Mouse (Mus musculus): ENCODE data around the gene E130311K13Rik.

E130311K13Rik gene

GRCm38 (mm10) chr3:63928878-63929859 lies at the start of gene E130311K13Rik:
TSS of gene E130311K13Rik (minus strand) at chr3:63929472.
- ATAC-seq (ENCODE audit: insufficient number of reproducible peaks, low FRiP score, low TSS enrichment), result peak; percentile 96

GRCm38 (mm10) chr3:63977895-63978294 lies 48.6 kb upstream of the E130311K13Rik start:
- ATAC-seq (ENCODE audit: insufficient number of reproducible peaks, low FRiP score, low TSS enrichment), result no peak

GRCm38 (mm10) chr3:63975955-63976908 lies 47.0 kb upstream of the E130311K13Rik start, which contains the start of gene Gmps:
TSS of gene Gmps (plus strand) at chr3:63976106.
- peak; percentile 98 for ATAC-seq (ENCODE audit: insufficient number of reproducible peaks, low FRiP score, low TSS enrichment)

- ATAC-seq (ENCODE audit: insufficient number of reproducible peaks, low FRiP score, low TSS enrichment), result no peak
Observed at GRCm38 (mm10) chr3:63965929-63966328, 36.7 kb upstream of the E130311K13Rik start.

GRCm38 (mm10) chr3:63964922-63965249 lies 35.6 kb upstream of the E130311K13Rik start:
- ATAC-seq (ENCODE audit: insufficient number of reproducible peaks, low FRiP score, low TSS enrichment), result no peak

GRCm38 (mm10) chr3:63964100-63964921 lies 35.0 kb upstream of the E130311K13Rik start, which contains the start of gene Slc33a1:
TSS of gene Slc33a1 (minus strand) at chr3:63964768.
- ATAC-seq (ENCODE audit: insufficient number of reproducible peaks, low FRiP score, low TSS enrichment), result peak; percentile 94

- peak; percentile 6; the same call in 1 of the 2 replicates for ATAC-seq (ENCODE audit: insufficient number of reproducible peaks, low FRiP score, low TSS enrichment)
Observed at GRCm38 (mm10) chr3:63963421-63964099, 34.3 kb upstream of the E130311K13Rik start.

- ATAC-seq (ENCODE audit: insufficient number of reproducible peaks, low FRiP score, low TSS enrichment), result no peak
Observed at GRCm38 (mm10) chr3:63949837-63950236, 20.6 kb upstream of the E130311K13Rik start.

GRCm38 (mm10) chr3:63941204-63941850 lies 12.1 kb upstream of the E130311K13Rik start:
- peak; percentile 61; the same call in 1 of the 2 replicates for ATAC-seq (ENCODE audit: insufficient number of reproducible peaks, low FRiP score, low TSS enrichment)

- ATAC-seq (ENCODE audit: insufficient number of reproducible peaks, low FRiP score, low TSS enrichment), result no peak
Observed at GRCm38 (mm10) chr3:63938928-63939327, 9.7 kb upstream of the E130311K13Rik start.

GRCm38 (mm10) chr3:63919634-63920033 lies 9.6 kb downstream of the E130311K13Rik start:
- ATAC-seq (ENCODE audit: insufficient number of reproducible peaks, low FRiP score, low TSS enrichment), result peak; percentile 40; the same call in 1 of the 2 replicates

- ATAC-seq (ENCODE audit: insufficient number of reproducible peaks, low FRiP score, low TSS enrichment), result no peak
Observed at GRCm38 (mm10) chr3:63910301-63910700, 19.0 kb downstream of the E130311K13Rik start.

GRCm38 (mm10) chr3:63905241-63905640 lies 24.0 kb downstream of the E130311K13Rik start:
- ATAC-seq (ENCODE audit: insufficient number of reproducible peaks, low FRiP score, low TSS enrichment), result no peak

- no peak for ATAC-seq (ENCODE audit: insufficient number of reproducible peaks, low FRiP score, low TSS enrichment)
Observed at GRCm38 (mm10) chr3:63904157-63904556, 25.1 kb downstream of the E130311K13Rik start.

- ATAC-seq (ENCODE audit: insufficient number of reproducible peaks, low FRiP score, low TSS enrichment), result no peak
Observed at GRCm38 (mm10) chr3:63900021-63900571, 29.2 kb downstream of the E130311K13Rik start.

- ATAC-seq (ENCODE audit: insufficient number of reproducible peaks, low FRiP score, low TSS enrichment), result peak; percentile 71; the same call in 1 of the 2 replicates
Observed at GRCm38 (mm10) chr3:63899309-63899695, 30.0 kb downstream of the E130311K13Rik start, which contains the start of gene Plch1. TSS of gene Plch1 (minus strand) at chr3:63899472.

- peak; percentile 89 for ATAC-seq (ENCODE audit: insufficient number of reproducible peaks, low FRiP score, low TSS enrichment)
Observed at GRCm38 (mm10) chr3:63898581-63899308, 30.5 kb downstream of the E130311K13Rik start.
